14 mouse cellular contexts compared by ENCODE assay signal in genomic region chr5:128119171-128119570, GRCm38 (mm10).
"Had no signal": no experiment of that assay in that cellular context is flagged by ENCODE, and none has a peak within 500 bp of the region (broad histone marks: within the 10 kb centered on the region; RNA-seq: fewer than 3 reads in every experiment).

No protein-coding gene starts in this region.

- H3K4me2 ChIP-seq: liver, embryonic 13.5 days; lung, embryonic 15.5 days; midbrain, embryonic 15.5 days had no signal

- H3K4me3 ChIP-seq: liver, embryonic 13.5 days; lung, embryonic 15.5 days; megakaryocyte, embryonic 14.5 days; midbrain, embryonic 10.5 days; midbrain, embryonic 15.5 days had no signal

- H3K9me3 ChIP-seq: lung, embryonic 15.5 days; midbrain, embryonic 10.5 days; midbrain, embryonic 15.5 days had no signal

- ATAC-seq: midbrain, embryonic 15.5 days had no signal

- H3K27me3 ChIP-seq: liver, embryonic 13.5 days; lung, embryonic 15.5 days; megakaryocyte, embryonic 14.5 days; midbrain, embryonic 15.5 days had no signal

- H3K9ac ChIP-seq: liver, embryonic 13.5 days; lung, embryonic 15.5 days; midbrain, embryonic 15.5 days had no signal

- H3K4me1 ChIP-seq: liver, embryonic 13.5 days; lung, embryonic 15.5 days; megakaryocyte, embryonic 14.5 days; midbrain, embryonic 10.5 days; midbrain, embryonic 15.5 days had no signal

- DNase-seq: kidney, adult 9 months; kidney, postnatal 14 days; kidney, postnatal 4 days; liver, embryonic 13.5 days; lung, postnatal 10 days; lung, postnatal 36 days; thymus, adult 2 months; thymus, postnatal 14 days; thymus, postnatal 4 days had no signal

- H3K27ac ChIP-seq: liver, embryonic 13.5 days; lung, embryonic 15.5 days; midbrain, embryonic 10.5 days; midbrain, embryonic 15.5 days; stomach, postnatal 0 days had no signal

- H3K36me3 ChIP-seq: liver, embryonic 13.5 days; lung, embryonic 15.5 days; midbrain, embryonic 10.5 days; midbrain, embryonic 15.5 days had no signal
